Mouse (Mus musculus) G1E (cell line): ENCODE data around the gene Gzmm. TPM values are rescaled to one million over a fixed set of nuclear protein-coding genes. Genes with fewer than 3 reads are reported as not detected.
A peak's percentile ranks its signal among the peaks of the same experiment; 100 is the strongest.

Experiments used
- ATAC-seq: 2 replicates; pipeline ENCODE4 v1.8.0; 2016; ENCODE audit warnings: mild to moderate bottlenecking; ENCODE audit not compliant: insufficient number of reproducible peaks, poor library complexity, low FRiP score, severe bottlenecking; ENCODE audit errors: extremely low read depth
- DNase-seq: peaks from one replicate; pipeline ENCODE4 v3.0.0; 2012; ENCODE audit warnings: low spot score
- H3K27me3 ChIP-seq: 2 replicates; pipeline ENCODE4 v1.6.1; 2012; ENCODE audit warnings: mild to moderate bottlenecking, low read length, inconsistent platforms; ENCODE audit not compliant: insufficient read depth
- H3K36me3 ChIP-seq: replicated peaks from 2 replicates; pipeline ENCODE3; 2012; ENCODE audit warnings: mild to moderate bottlenecking, inconsistent platforms
- H3K4me1 ChIP-seq: 2 replicates; pipeline ENCODE4 v1.6.1; 2012; ENCODE audit warnings: low read depth, low read length, inconsistent platforms, mixed read lengths; ENCODE audit not compliant: insufficient read depth
- H3K4me3 ChIP-seq: 2 replicates; pipeline ENCODE4 v1.5.1; 2012; ENCODE audit warnings: low read depth, mild to moderate bottlenecking, inconsistent platforms, low read length, moderate library complexity, mixed read lengths
- H3K9me3 ChIP-seq: replicated peaks from 2 replicates; pipeline ENCODE4 v1.6.1; 2012; ENCODE audit warnings: inconsistent platforms
- CTCF ChIP-seq: IDR thresholded peaks from 2 replicates; pipeline ENCODE4 v1.5.1; 2012; ENCODE audit warnings: low read depth, low read length, inconsistent platforms, mixed read lengths
- GATA1 ChIP-seq: IDR thresholded peaks from 2 replicates; pipeline ENCODE4 v1.6.1; 2012; ENCODE audit warnings: borderline replicate concordance, low read length, inconsistent platforms, mixed read lengths
- GATA2 ChIP-seq: IDR thresholded peaks from 2 replicates; pipeline ENCODE4 v1.6.1; 2012; ENCODE audit warnings: low read depth, low read length, inconsistent platforms, borderline replicate concordance
- POLR2AphosphoS5 ChIP-seq: IDR thresholded peaks from 2 replicates; pipeline ENCODE4 v1.6.1; 2012; ENCODE audit warnings: low read depth, low read length, inconsistent platforms; ENCODE audit not compliant: insufficient replicate concordance
- TAL1 ChIP-seq: conservative IDR thresholded peaks from 2 replicates; pipeline ENCODE4 v1.6.1; 2012; ENCODE audit warnings: low read depth, low read length, inconsistent platforms, mixed read lengths
- polyA plus RNA-seq: library from polyadenylated mRNA; stranded (reverse); fragments of >175 nt; gene quantifications from 2 replicates; pipeline ENCODE4 v1.2.3, GENCODE M21; 2012
- total RNA-seq, 2 experiments: library from RNA; stranded (forward) in 1 of 2; stranded (reverse) in 1 of 2; fragments of 200-1000 nt in 1 of 2; fragments of >200 nt in 1 of 2; fragmentation: Nextera tagmentation in 1 of 2; gene quantifications; 2 replicates each; pipeline ENCODE4 v1.2.3; 2014 to 2017

Gene Gzmm
- total and polyA plus RNA-seq, 3 experiments: 0.28 to 0.33 TPM; not detected in 1

- Histone ChIP-seq H3K4me1 (peaks cover 11% of the 10 kb centered on the region; the same call in 1 of the 2 replicates), H3K27me3 (no peaks in the 10 kb centered on the region; the same call in 1 of the 2 replicates), H3K4me3 (no peak overlapping the region), H3K9me3 (peaks cover 20% of the 10 kb centered on the region), H3K36me3 (peaks cover 99% of the 10 kb centered on the region)
- TF ChIP-seq POLR2AphosphoS5 (no peak), CTCF (peak; percentile 68)
- no peak for DNase-seq
- no peak for ATAC-seq
Observed at GRCm38 (mm10) chr10:79738259-79738658, 49.4 kb downstream of the Gzmm start.

- Histone ChIP-seq H3K4me3 (no peak overlapping the region), H3K36me3 (peaks cover 99% of the 10 kb centered on the region), H3K4me1 (peaks cover 13% of the 10 kb centered on the region; the same call in 1 of the 2 replicates), H3K27me3 (no peaks in the 10 kb centered on the region; the same call in 1 of the 2 replicates), H3K9me3 (peaks cover 20% of the 10 kb centered on the region)
- DNase-seq (no peak), ATAC-seq (no peak)
- no peak for TF ChIP-seq GATA1
- TF ChIP-seq POLR2AphosphoS5: no peak
- TF ChIP-seq GATA2: no peak
- no peak for TF ChIP-seq TAL1
- TF ChIP-seq CTCF: no peak
Observed at GRCm38 (mm10) chr10:79739234-79739633, 50.4 kb downstream of the Gzmm start.

DNA sequence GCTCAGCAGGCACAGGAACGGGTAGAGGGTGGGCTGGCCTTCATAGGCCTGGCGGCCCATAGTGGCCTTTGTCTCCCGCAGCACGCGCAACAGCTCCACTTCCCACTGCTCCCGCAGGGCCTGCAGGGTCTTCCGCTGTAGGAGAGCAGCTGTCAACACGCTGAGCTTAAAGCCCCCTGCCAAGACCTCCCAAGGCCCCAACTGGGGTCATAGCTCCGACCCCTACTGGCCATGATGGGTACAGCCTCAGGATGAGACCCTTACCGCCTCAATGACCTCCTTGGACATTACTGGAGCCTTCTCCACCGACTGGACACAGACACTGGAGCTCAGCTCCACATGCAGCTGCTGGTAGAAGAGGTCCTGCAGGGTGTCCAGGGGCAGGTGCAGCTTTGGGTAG lies 52.0 kb downstream of the Gzmm start:
- Histone ChIP-seq H3K4me1 (peaks cover 26% of the 10 kb centered on the region), H3K9me3 (peaks cover 6% of the 10 kb centered on the region), H3K27me3 (no peaks in the 10 kb centered on the region; the same call in 1 of the 2 replicates), H3K4me3 (no peak overlapping the region), H3K36me3 (peaks cover 96% of the 10 kb centered on the region)
- no peak for ATAC-seq
- TF ChIP-seq CTCF (peak; percentile 63), TAL1 (no peak)
- no peak for DNase-seq

DNA sequence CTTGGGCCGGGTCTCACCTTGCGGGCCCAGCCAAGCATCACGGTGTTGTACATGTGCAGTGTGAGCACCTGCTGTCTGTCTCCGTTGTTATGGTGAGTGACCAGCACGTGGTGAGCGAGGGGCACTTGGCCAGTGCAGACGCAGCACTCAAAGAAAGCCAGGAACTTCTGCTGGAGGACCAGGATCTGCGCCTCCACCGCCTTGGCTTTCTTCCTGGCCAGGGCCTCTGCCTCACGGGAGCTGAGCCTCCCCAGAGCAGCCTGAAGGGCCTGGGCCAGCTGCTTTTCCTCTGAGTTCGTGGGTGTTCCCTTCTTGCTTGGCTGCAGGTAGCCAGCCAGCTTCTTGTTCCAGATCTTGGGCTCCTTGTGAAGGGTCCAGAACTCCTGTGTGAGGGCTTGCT lies 54.3 kb downstream of the Gzmm start:
- no peak for TF ChIP-seq TAL1
- TF ChIP-seq GATA2: no peak
- no peak for TF ChIP-seq GATA1
- TF ChIP-seq POLR2AphosphoS5: no peak
- no peak for TF ChIP-seq CTCF
- DNase-seq: no peak
- no peak for ATAC-seq
- H3K9me3 ChIP-seq: no peaks in the 10 kb centered on the region
- peaks cover 73% of the 10 kb centered on the region for H3K36me3 ChIP-seq
- H3K4me1 ChIP-seq: peaks cover 37% of the 10 kb centered on the region
- no peaks in the 10 kb centered on the region; the same call in 1 of the 2 replicates for H3K27me3 ChIP-seq
- H3K4me3 ChIP-seq: no peak overlapping the region

DNA sequence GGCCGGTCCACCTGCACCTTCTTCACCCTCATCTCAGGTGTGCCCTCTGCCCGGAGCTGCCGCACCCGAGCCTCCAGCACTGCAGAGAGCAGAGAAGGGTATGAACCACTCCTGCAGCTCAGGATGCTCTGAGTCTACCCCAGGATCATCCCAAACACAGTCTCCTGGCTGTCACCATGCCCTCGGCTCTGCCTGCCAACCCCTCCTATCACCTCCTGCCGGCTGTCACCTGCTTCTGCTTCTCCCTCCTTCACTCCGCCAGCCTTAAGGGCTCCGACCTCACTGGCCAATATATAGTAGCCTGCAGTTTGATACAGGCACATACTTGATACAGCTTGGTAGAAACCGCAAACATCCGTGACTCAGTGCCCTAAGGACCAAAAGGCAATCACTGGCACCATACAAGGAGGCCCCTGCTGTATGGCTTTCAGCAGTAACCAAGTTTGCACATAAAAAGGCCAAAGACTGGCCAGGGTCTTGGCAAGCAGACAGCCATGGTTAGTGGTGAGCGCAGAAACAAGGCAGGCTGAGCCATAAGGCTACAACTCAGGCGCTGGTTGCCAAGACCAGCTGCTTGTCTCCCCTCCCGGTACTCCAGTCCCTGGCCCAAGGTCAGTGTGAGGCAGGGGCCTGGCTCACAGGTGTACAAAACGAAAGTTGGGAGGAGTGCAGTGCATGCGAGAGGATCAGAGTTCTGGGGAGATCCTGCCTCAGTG lies 55.0 kb downstream of the Gzmm start:
- H3K4me1 ChIP-seq: peaks cover 40% of the 10 kb centered on the region
- H3K9me3 ChIP-seq: no peaks in the 10 kb centered on the region
- H3K4me3 ChIP-seq: no peak overlapping the region
- no peaks in the 10 kb centered on the region for H3K27me3 ChIP-seq
- DNase-seq (no peak), ATAC-seq (no peak)
- TF ChIP-seq GATA2: no peak
- no peak for TF ChIP-seq POLR2AphosphoS5
- TF ChIP-seq CTCF: no peak
- no peak for TF ChIP-seq TAL1
- TF ChIP-seq GATA1: no peak
- peaks cover 66% of the 10 kb centered on the region for H3K36me3 ChIP-seq

Other genes with a start within 250 kb of the Gzmm start
Only the 20 nearest of the 29 such genes appear.
- gene Plpp2, start 155.2 kb upstream of the Gzmm start, total RNA-seq (2014; fragmentation: Nextera tagmentation): not detected in 2 replicates
- gene Plpp2, start 155.2 kb upstream of the Gzmm start, total RNA-seq (2017): 0.06 TPM in 1 of 2 replicates, not detected in the other
- 0.21 and 0.23 TPM in 2 replicates for gene Plpp2, start 155.2 kb upstream of the Gzmm start, polyA plus RNA-seq
- not detected in 2 replicates for gene Mier2, start 133.8 kb upstream of the Gzmm start, total RNA-seq (2014; fragmentation: Nextera tagmentation)
- not detected in 2 replicates for gene Mier2, start 133.8 kb upstream of the Gzmm start, total RNA-seq (2017)
- 0.05 TPM in 1 of 2 replicates, not detected in the other for gene Mier2, start 133.8 kb upstream of the Gzmm start, polyA plus RNA-seq
- gene Theg, start 101.7 kb upstream of the Gzmm start, total RNA-seq (2014; fragmentation: Nextera tagmentation): not detected in 2 replicates
- 0.17 TPM in 1 of 2 replicates, not detected in the other for gene Theg, start 101.7 kb upstream of the Gzmm start, total RNA-seq (2017)
- gene Theg, start 101.7 kb upstream of the Gzmm start, polyA plus RNA-seq: not detected in 2 replicates
- not detected in 2 replicates for gene C2cd4c, start 75.0 kb upstream of the Gzmm start, total RNA-seq (2014; fragmentation: Nextera tagmentation)
- gene C2cd4c, start 75.0 kb upstream of the Gzmm start, total RNA-seq (2017): 0.06 TPM in 1 of 2 replicates, not detected in the other
- gene C2cd4c, start 75.0 kb upstream of the Gzmm start, polyA plus RNA-seq: not detected in 2 replicates
- not detected in 2 replicates for gene Shc2, start 51.1 kb upstream of the Gzmm start, total RNA-seq (2014; fragmentation: Nextera tagmentation)
- 0.05 TPM in 1 of 2 replicates, not detected in the other for gene Shc2, start 51.1 kb upstream of the Gzmm start, total RNA-seq (2017)
- gene Shc2, start 51.1 kb upstream of the Gzmm start, polyA plus RNA-seq: not detected in 2 replicates
- gene Odf3l2, start 43.3 kb upstream of the Gzmm start, total RNA-seq (2014; fragmentation: Nextera tagmentation): not detected in 2 replicates
- 0.11 TPM in 1 of 2 replicates, not detected in the other for gene Odf3l2, start 43.3 kb upstream of the Gzmm start, total RNA-seq (2017)
- gene Odf3l2, start 43.3 kb upstream of the Gzmm start, polyA plus RNA-seq: not detected in 2 replicates
- not detected in 2 replicates for gene Madcam1, start 24.5 kb upstream of the Gzmm start, total RNA-seq (2014; fragmentation: Nextera tagmentation)
- gene Madcam1, start 24.5 kb upstream of the Gzmm start, total RNA-seq (2017): not detected in 2 replicates
- gene Madcam1, start 24.5 kb upstream of the Gzmm start, polyA plus RNA-seq: not detected in 2 replicates
- gene Tpgs1, start 19.7 kb upstream of the Gzmm start, total RNA-seq (2014; fragmentation: Nextera tagmentation): 13.9 and 20.2 TPM in 2 replicates
- gene Tpgs1, start 19.7 kb upstream of the Gzmm start, total RNA-seq (2017): 11.6 and 15.5 TPM in 2 replicates
- 78.0 and 91.9 TPM in 2 replicates for gene Tpgs1, start 19.7 kb upstream of the Gzmm start, polyA plus RNA-seq
- gene Cdc34, start 6.8 kb upstream of the Gzmm start, total RNA-seq (2014; fragmentation: Nextera tagmentation): 81.7 and 86.7 TPM in 2 replicates
- 132 and 136 TPM in 2 replicates for gene Cdc34, start 6.8 kb upstream of the Gzmm start, total RNA-seq (2017)
- 492 and 603 TPM in 2 replicates for gene Cdc34, start 6.8 kb upstream of the Gzmm start, polyA plus RNA-seq
- 742 and 832 TPM in 2 replicates for gene Bsg, start 15.5 kb downstream of the Gzmm start, total RNA-seq (2014; fragmentation: Nextera tagmentation)
- 308 and 330 TPM in 2 replicates for gene Bsg, start 15.5 kb downstream of the Gzmm start, total RNA-seq (2017)
- gene Bsg, start 15.5 kb downstream of the Gzmm start, polyA plus RNA-seq: 872 and 1,137 TPM in 2 replicates
- 0.29 TPM in 1 of 2 replicates, not detected in the other for gene Hcn2, start 27.6 kb downstream of the Gzmm start, total RNA-seq (2014; fragmentation: Nextera tagmentation)
- gene Hcn2, start 27.6 kb downstream of the Gzmm start, total RNA-seq (2017): 0.11 and 0.17 TPM in 2 replicates
- 0.27 and 0.47 TPM in 2 replicates for gene Hcn2, start 27.6 kb downstream of the Gzmm start, polyA plus RNA-seq
- gene Polrmt, start 57.6 kb downstream of the Gzmm start, total RNA-seq (2014; fragmentation: Nextera tagmentation): 44.5 and 50.5 TPM in 2 replicates
- gene Polrmt, start 57.6 kb downstream of the Gzmm start, total RNA-seq (2017): 16.7 and 17.1 TPM in 2 replicates
- gene Polrmt, start 57.6 kb downstream of the Gzmm start, polyA plus RNA-seq: 45.3 and 45.5 TPM in 2 replicates
- not detected in 2 replicates for gene Fgf22, start 66.1 kb downstream of the Gzmm start, total RNA-seq (2014; fragmentation: Nextera tagmentation)
- 0.44 TPM in 1 of 2 replicates, not detected in the other for gene Fgf22, start 66.1 kb downstream of the Gzmm start, total RNA-seq (2017)
- not detected in 2 replicates for gene Fgf22, start 66.1 kb downstream of the Gzmm start, polyA plus RNA-seq
- 109 and 129 TPM in 2 replicates for gene Rnf126, start 77.9 kb downstream of the Gzmm start, total RNA-seq (2014; fragmentation: Nextera tagmentation)
- gene Rnf126, start 77.9 kb downstream of the Gzmm start, total RNA-seq (2017): 23.5 and 25.2 TPM in 2 replicates
- gene Rnf126, start 77.9 kb downstream of the Gzmm start, polyA plus RNA-seq: 353 and 382 TPM in 2 replicates
- not detected in 2 replicates for gene Fstl3, start 88.3 kb downstream of the Gzmm start, total RNA-seq (2014; fragmentation: Nextera tagmentation)
- gene Fstl3, start 88.3 kb downstream of the Gzmm start, total RNA-seq (2017): 0.12 and 0.22 TPM in 2 replicates
- 0.05 TPM in 1 of 2 replicates, not detected in the other for gene Fstl3, start 88.3 kb downstream of the Gzmm start, polyA plus RNA-seq
- not detected in 2 replicates for gene Prss57, start 101.9 kb downstream of the Gzmm start, total RNA-seq (2014; fragmentation: Nextera tagmentation)
- gene Prss57, start 101.9 kb downstream of the Gzmm start, total RNA-seq (2017): 0.05 TPM in 1 of 2 replicates, not detected in the other
- not detected in 2 replicates for gene Prss57, start 101.9 kb downstream of the Gzmm start, polyA plus RNA-seq
- not detected in 2 replicates for gene Palm, start 104.6 kb downstream of the Gzmm start, total RNA-seq (2014; fragmentation: Nextera tagmentation)
- gene Palm, start 104.6 kb downstream of the Gzmm start, total RNA-seq (2017): 0.11 and 0.17 TPM in 2 replicates
- gene Palm, start 104.6 kb downstream of the Gzmm start, polyA plus RNA-seq: 0.42 and 0.44 TPM in 2 replicates
- gene Misp, start 132.0 kb downstream of the Gzmm start, total RNA-seq (2014; fragmentation: Nextera tagmentation): not detected in 2 replicates
- gene Misp, start 132.0 kb downstream of the Gzmm start, total RNA-seq (2017): 0.33 TPM in 1 of 2 replicates, not detected in the other
- gene Misp, start 132.0 kb downstream of the Gzmm start, polyA plus RNA-seq: not detected in 2 replicates
- gene Ptbp1, start 165.4 kb downstream of the Gzmm start, total RNA-seq (2014; fragmentation: Nextera tagmentation): 333 and 387 TPM in 2 replicates
- gene Ptbp1, start 165.4 kb downstream of the Gzmm start, total RNA-seq (2017): 168 and 190 TPM in 2 replicates
- 1,117 and 1,292 TPM in 2 replicates for gene Ptbp1, start 165.4 kb downstream of the Gzmm start, polyA plus RNA-seq
- gene Prtn3, start 185.5 kb downstream of the Gzmm start, total RNA-seq (2014; fragmentation: Nextera tagmentation): not detected in 2 replicates
- gene Prtn3, start 185.5 kb downstream of the Gzmm start, total RNA-seq (2017): 0.49 TPM in 1 of 2 replicates, not detected in the other
- gene Prtn3, start 185.5 kb downstream of the Gzmm start, polyA plus RNA-seq: 2.0 and 2.1 TPM in 2 replicates